Mouse (Mus musculus): Measurements from ENCODE around the gene Iqcf1.

Gene Iqcf1

DNA sequence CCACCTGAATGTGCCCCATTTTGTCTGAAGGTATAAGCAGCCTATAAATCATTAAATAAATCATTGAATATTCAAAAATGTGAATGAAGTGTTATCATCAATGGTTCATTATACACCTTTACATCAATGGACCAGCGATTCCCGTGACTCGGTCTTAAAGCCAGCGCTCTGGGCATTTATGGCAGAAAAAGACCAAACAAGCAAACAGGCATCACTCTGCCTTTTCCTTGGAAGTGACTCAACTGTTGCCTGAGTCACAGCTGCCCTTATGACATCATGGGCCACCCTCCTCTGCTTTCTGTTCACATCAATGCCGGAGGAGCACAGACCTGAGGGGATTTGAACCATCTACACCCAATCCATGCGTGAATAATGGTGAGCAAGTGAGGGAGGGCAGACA lies at the start of gene Iqcf1:
Gene Iqcf1, plus strand, starts transcription at position 301 of the 400 bp plus-strand sequence.
- no peak for DNase-seq (ENCODE audit: low read depth)

DNA sequence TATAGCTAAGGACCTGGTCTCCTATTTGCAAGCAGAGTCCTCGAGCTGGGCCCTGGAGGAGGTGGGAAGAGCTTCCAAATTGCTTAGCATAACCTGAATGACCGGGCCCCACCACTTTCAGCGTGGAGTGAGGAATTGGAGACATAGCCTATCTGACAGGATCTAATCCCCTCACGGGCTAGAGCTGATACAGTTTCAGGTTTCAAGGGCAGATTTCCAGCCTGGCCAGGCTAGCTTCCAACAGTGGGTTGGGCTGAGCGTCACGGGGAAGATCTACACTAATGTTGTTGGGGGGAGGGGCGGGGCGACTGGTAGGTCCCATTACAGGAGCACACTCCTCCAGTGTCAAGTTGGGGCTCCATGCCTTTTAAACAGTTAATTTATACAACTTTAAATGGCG lies 49.1 kb upstream of the Iqcf1 start:
- no peak for DNase-seq (ENCODE audit: low read depth)

DNA sequence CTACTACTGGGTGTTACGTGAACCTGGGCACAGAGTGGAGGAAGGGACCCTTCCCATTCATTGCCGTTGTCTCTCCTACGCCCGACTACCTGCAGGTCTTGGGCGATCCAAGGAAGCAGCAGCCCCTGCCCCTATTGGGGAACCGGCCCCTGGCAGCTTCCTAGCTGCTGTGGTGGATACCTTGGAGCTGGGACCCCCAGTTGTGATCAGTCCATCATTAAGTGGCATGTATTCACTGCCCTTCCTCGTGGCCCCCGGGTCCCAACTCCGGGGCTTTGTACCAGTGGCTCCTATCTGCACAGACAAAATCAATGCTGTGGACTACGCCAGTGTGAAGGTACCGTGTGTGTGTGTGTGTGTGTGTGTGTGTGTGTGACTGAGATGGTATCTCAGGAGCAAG lies 48.5 kb upstream of the Iqcf1 start:
- DNase-seq (ENCODE audit: low read depth) = no peak

DNA sequence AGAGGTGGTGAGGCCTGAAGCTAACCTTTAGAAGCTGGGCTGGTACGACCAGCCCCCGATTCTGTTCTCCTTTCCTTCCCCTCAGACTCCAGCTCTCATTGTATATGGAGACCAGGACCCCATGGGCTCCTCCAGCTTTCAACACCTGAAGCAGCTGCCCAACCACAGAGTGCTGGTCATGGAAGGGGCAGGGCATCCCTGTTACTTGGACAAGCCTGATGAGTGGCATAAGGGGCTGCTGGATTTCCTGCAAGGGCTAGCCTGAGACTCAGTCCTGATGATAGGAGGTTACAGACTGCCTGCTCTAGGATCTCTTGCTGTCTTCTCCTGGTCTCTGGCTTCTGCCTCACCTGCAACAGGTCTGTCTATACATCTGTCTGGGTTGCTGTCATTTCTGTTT lies 47.9 kb upstream of the Iqcf1 start:
- DNase-seq (ENCODE audit: low read depth) = no peak

DNA sequence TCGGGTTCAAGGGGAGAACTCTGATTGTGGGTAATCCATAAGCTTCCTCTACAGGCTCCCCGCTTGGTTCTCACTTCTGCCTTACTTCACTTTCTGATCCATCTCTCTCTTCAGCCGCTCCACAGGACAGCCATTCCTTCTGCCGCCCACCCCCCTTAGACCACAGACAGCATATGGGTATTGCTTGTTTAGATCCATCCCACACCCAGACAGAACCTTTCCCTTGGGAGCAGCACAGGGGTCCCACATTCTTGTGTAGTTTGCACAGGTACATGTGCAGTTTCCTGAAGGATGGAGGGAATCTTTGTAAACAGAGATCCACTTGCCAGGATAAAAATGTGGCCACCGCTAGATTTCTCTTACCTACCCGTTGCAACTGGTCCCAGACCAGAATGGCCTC lies 47.4 kb upstream of the Iqcf1 start:
- no peak for DNase-seq (ENCODE audit: low read depth)

DNA sequence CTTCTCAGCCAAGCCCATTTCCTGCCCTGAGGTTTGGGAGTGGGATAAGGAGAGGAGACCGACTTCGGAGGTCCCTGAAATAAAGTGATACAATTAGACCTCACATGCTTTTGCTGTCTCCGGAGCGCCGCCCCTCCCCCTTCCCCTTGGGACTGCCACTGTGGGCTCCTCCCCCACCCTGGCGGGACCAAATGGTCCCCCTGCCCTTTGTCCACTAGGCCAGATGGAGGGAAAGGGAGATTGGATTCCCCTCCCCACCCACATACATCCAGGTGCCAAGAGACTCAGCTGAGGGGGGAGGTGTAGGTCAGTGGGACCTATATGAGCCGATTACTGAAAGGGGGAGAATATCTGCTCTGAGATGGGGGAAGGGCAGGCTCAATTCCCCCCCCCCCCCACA lies 46.9 kb upstream of the Iqcf1 start:
- no peak for DNase-seq (ENCODE audit: low read depth)

DNA sequence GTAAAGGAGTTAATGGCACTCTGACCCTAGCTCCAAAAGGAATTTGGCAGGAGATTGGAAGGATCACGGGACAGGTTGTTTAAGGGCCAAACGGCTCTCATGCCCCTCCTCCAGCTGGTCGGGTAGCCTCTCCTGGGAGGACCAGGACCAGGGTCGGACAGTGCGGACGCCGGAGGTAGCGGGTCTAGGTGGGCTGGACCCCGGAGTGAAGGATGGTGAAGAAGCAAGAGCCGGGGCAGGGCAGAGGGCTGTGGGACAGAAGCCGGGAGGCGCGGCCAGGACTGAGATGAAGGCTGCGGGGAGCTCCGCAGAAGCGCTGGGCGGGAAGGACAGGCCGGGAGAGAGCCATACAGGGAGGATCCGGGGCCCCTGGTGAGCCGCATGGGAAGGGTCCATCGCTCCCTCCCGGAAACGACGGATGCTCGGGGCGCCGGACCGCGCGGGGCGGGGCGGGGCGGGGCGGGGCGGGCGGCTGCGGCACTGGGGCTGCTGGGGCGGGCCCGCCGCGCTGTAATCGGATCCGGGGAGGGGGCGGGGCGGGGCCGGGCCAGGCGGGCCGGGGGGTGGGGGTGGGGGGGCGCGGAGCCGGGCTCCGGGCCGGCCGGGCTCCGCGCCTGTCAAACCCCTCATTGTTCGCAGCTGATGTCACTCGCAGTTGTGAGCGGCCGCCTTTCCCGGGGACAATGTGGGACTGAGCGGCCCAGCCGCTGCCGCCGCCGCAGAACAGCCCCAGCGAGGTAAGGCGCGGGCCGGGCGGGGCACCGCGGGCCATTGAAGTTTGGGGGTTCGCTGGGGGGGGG lies 46.3 kb upstream of the Iqcf1 start, which contains the start of gene Pcbp4:
Gene Pcbp4, plus strand, starts transcription at position 21 of the 800 bp plus-strand sequence.
- DNase-seq (ENCODE audit: low read depth) = peak; percentile 64

DNA sequence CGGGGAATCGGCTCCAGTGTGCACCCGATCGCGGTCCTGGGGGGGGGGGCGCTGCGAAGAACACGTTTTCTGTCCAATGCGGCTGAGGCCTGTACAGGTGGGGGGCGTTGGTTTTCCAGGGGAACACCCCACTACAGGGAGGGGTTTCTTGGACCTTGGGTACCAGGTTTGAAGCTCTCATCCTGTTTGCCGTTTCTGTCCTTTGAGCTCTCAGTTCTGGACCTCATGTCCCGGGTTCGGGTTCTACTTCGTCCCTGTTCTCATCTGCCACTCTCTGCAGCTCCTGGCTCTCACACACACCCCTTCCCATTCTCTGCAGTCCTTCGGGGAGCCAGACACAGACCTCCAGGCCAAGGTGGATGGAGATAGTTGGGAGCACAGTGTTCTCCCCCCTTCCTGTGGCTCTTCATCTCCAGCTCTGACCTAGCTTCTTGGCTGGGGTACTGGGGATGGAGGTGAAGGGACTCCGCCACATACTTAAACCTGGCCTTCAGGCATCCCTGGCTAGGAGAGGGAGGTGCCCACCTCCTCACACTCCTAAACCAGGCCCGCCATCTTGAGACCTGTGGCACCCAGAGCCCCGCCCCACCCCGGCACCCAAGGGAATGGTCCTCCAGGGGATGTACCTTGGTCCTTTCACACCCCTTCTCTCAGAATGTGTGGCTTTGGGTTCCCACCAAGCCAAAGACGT lies 45.6 kb upstream of the Iqcf1 start:
- peak; percentile 32 for DNase-seq (ENCODE audit: low read depth)

DNA sequence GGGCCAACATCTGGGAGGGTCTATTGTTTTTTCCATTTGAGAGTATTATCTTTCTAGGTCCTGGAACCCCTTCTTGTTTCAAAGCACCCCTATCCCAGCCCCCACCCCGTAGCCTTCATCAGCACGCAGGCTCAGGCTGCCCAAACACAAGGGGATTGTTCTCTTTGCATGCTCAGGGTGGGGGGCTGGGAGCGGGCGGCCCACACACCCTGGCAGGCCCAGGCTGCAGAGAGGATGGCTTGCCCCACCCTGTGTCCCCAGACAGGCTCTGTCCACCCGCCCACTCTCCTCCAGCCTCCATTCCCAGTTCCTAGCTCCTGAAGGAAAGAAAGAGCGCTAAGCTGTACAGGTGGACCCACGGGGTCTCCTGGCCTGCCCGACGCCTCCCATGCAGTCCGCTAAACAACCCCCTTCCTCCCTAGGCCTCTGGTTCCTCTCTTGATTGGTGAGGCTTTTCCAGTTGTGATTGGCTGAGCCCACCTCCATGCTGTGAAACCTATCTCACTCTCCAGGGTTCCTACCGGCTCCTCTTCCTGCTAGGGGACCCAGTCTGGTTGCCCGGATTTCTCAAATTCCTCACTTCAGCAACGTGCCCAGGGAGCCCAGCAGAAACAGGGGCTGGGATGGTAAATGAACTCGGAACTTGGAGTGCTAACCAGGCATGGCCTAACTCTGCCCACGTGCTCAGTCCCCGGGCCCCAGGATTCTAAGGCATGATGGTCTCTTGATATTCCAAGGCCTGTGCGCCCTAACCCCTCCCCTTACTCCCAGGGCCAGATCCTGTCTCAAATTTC lies 44.7 kb upstream of the Iqcf1 start:
- no peak for DNase-seq (ENCODE audit: low read depth)

DNA sequence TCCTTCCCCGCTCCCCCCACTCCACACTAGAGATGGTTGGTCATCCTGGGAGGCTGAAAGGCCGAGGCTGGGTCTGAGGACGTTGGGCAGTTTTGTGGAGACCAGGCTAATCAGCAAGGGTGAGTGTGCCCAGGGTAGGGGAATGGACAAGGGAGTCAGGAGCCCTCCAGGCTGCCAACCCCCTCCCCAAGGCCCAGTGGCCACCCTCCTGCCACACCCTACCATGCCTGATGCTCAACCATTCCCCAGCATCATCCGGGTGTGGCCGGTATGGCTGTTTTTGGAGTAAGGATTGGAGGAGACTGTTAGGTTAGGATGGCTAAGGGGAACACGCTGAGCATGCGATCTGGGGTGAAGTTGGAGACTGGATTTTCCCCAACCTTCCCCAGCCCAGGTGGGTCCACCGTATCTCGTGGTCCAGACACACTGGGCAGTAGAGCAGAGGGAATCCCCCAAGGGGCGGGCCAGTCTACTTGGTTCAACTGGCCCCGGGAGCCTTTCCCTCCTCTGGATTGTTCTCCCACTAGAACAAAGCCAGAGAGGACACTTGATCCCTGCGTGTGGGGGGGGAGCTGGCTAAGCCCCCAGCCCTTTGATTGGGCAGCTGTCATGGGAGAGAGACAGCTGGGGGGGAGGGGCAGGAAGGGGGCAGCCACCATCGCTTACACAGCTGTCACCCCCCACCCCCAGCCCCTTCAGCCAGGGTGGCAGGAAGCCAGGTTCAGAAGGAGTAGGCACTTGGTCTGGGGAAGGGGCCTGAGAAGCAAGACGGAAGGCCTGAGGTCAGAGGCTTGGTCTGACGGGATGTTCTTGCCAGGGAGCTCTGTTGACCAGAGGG lies 43.2 kb upstream of the Iqcf1 start:
- DNase-seq (ENCODE audit: low read depth) = no peak

DNA sequence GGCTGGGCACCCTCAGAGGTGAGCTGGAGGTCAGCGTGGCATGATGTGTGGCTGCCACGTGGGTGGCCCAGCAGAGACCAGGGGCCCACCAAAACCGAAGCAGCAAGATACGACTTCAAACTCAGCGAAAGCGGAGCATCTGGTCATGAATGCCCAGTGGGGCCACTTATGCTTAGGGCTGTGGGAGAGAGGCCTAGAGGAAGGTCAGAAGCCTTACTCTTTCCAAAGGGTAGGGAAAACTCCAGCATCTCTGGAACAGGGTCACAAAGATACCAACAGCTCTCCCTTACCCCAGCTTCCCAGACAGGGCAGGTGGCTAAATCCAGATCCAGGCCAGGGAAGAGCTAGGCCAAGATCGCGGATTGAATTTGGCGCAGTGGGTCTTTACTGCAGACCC lies 42.6 kb upstream of the Iqcf1 start:
- DNase-seq (ENCODE audit: low read depth) = no peak

DNA sequence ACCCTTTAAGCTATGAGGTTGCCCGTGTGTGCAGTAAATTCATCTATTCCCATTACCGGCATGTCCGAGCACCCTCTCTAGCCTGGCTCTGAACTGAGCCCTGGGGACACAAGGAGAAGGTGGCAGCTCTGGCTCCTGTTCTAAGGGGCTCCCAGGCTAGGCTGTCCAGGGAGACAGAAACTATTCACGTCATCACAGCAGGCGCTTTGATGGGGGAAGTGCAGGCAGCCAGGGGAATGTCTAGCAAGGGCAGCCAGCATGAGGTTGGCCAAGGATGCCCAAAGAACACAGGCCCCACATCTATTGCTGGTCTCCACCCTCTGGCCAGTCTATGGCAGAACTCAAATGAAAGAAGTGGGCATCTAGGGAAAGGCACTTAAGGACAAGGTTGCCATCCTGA lies 41.8 kb upstream of the Iqcf1 start:
- no peak for DNase-seq (ENCODE audit: low read depth)

DNA sequence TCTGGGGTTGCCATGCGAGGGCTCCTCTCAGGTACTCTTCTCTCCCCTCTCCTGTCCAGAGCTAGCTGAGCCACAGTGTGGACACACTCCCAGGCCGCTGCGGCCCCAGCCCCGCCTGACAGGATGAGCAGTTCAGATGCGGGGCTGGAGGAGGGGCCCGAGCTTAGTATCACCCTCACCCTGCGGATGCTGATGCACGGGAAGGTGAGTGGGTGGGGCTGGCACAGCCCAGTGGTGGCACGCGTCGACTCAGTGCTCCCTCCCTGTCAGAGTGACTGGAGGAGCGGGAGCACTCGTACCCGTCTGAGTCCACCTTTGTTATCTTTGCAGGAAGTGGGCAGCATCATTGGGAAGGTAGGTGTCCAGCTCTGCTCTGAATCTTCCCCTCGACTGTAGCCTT lies 39.8 kb upstream of the Iqcf1 start:
- DNase-seq (ENCODE audit: low read depth) = no peak

DNA sequence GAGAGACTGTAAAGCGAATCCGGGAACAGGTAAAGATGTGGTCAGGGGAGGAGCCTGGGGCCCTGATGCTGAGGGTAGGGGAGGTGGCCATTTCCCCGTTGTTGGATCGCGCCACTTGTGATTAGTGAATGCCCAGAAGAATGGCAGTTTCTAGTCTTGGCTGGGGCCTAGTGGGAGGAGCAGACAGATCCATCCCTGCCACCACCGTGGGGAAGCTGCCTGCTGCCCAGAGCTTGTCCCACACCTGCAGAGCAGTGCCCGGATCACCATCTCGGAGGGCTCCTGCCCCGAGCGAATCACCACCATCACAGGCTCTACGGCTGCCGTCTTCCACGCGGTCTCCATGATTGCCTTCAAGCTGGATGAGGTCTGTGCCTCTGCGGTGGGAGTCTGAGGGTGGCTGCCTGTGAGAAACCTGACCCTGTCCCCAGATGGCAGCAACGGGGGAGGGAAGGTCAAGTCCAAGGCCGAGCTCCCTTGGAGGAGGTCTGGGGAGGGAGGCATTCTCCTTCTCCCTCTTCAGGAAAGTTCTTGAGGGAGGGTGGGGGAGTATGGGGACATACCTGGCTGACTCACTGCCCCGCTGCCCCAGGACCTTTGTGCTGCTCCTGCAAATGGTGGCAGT lies 39.3 kb upstream of the Iqcf1 start:
- no peak for DNase-seq (ENCODE audit: low read depth)

DNA sequence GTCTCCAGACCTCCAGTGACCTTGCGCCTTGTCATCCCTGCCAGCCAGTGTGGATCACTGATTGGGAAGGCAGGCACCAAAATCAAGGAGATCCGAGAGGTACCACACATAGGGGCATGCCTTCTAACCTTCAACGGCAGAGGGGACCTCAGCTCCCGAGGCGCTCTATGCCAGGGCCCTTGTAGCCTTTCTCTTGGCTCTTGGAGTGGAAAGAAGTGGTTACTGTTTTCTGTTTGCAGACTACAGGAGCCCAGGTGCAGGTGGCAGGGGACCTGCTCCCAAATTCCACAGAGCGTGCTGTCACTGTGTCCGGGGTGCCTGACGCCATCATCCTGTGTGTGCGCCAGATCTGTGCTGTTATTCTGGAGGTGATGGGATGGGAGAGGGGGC lies 38.7 kb upstream of the Iqcf1 start:
- DNase-seq (ENCODE audit: low read depth) = no peak

DNA sequence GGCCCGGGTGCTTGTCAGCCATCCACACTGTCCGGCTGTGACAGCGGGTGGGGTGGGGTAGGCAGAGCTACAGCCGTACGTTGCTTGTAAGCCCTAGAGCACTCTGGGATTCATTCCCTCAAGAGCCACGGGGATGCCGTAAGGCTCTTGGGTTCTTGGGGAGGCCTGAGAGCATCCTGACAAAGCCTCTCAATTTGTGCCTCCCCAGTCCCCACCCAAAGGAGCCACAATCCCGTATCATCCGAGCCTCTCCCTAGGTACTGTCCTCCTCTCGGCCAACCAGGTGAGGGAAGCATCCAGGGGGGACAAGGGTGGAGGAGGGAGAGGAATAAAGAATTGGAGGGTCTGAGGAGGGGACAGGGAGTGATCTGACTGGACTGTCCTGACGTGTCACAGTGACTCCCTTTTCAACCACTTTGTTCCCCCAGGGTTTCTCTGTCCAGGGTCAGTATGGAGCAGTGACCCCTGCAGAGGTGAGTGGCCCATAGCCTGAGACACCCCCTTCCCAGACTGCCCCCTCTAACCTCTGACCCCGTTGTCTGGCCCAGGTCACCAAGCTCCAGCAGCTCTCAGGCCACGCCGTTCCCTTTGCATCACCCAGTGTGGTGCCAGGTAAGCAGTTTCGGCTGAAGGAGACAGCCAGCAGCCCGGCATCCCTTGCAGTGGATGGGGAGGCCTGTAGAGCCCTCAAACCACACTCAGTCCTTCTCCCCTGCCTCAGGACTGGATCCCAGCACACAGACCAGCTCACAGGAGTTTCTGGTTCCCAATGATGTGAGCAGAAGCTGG lies 37.9 kb upstream of the Iqcf1 start:
- no peak for DNase-seq (ENCODE audit: low read depth)

DNA sequence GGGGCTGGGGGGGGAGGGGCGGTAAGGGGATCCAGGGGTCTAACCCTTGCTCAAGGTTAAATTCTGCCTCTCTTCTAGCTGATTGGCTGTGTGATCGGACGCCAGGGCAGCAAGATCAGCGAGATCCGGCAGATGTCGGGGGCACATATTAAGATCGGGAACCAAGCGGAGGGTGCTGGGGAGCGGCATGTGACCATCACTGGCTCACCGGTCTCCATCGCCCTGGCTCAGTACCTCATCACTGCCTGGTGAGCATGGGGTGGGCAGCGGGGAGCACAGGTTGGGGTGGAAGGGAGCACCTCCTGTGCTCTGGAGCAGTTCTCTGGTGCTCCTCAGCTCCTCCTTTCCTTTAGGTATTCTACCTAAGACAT lies 37.4 kb upstream of the Iqcf1 start:
- DNase-seq (ENCODE audit: low read depth) = no peak

DNA sequence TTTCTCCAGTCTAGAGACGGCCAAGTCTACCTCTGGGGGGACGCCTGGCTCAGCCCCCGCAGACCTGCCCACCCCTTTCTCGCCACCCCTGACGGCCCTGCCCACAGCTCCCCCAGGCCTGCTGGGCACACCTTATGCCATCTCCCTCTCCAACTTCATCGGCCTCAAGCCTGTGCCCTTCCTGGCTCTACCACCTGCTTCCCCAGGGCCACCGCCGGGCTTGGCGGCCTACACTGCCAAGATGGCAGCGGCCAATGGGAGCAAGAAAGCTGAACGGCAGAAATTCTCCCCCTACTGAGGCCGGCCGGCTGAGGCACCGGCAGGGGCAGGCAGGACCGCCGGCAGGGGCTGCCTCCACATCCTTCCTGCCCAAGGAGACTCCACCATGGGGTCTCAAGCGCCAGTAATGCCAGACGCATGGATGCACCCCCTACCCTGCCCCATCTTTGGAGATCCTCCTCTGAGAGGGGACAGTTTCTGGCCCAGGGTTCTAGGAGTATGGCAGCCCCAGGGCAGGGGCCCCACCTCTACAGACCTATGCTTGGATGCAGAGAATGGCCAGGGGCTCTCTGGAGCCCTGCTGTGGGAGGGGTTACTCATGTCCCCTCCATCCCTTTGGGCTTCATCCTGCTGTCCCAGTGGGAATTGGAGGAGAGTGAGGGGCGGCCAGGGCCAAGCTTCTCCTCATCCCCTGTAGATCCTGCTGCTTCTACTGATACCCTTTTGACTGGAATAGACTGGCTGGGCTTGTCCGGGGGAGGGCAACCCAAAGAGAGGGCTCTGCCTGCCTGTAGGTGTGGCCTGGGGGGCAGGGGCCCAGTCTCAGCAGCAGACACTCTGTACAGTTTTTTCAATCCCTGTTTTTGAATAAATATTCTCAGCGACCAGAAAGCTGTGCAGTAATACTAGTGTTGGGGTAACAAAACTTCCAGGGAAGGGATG lies 36.4 kb upstream of the Iqcf1 start:
- DNase-seq (ENCODE audit: low read depth) = no peak

DNA sequence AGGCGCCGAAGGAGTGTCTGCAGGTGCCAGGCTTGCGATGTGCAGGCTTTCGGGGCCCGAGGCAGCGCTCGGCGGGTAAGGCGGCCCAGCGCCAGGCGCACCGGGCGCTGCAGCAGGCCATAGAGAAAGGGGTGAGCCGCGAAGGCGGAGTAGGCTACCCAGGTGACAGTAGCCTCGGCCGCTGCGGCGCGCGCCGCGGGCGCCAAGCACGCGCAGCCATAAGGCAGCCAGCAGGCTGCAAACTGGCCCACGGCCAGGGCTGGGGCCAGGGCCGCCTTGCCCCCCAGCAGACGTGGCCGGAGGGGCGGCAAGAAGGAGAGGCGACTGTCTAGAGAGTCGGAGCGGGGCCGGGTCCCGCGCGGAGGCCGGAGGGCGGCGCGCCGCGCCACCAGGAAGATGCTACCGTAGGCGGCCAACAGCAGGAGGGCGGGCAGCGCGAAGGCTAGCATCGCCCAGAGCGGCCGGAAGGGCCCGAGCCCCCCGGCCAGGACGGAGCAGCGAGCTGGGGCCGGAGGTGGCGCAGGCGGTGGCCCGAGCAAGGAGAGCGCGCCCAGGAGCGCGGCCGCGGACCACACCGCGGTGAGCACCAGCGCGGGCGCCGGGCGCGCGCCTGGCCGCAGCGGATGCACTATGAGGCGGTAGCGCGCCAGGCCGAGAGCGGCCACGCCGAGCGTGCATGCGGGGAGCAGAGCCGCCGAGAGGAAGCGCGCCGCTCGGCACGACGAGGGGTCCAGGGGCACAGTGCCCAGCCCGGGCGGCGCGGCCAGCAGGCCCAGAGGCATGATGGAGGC lies 34.8 kb upstream of the Iqcf1 start:
- peak; percentile 33 for DNase-seq (ENCODE audit: low read depth)
